Mouse (Mus musculus) cerebellum, postnatal 10 days (tissue): ENCODE results near the gene Slc25a39.
"Not testable (repeated sequence)": the region's sequence is repeated elsewhere in the genome, so short reads cannot be mapped to it uniquely, and the experiment has no call there.

ENCODE experiments used
- DNase-seq, 2 experiments: peaks; one replicate each; pipeline ENCODE4 v3.0.0; 2021; ENCODE audit warnings: mixed read lengths in 2 of 2

The Slc25a39 gene

DNA sequence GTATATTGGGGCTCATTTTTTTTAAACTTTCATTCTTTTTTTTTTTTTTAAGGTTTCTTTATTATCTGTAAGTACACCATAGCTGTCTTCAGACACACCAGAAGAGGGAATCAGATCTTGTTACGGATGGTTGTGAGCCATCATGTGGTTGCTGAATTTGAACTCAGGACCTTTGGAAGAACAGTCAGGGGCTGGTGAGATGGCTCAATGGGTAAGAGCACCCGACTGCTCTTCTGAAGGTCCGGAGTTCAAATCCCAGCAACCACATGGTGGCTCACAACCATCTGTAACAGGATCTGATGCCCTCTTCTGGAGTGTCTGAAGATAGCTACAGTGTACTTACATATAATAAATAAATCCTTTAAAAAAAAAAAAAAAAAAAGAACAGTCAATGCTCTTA, 2.6 kb upstream of the Slc25a39 start:
- DNase-seq, result not testable (repeated sequence)

GRCm38 (mm10) chr11:102409795-102410330, 2.1 kb upstream of the Slc25a39 start:
- DNase-seq, result no peak

DNA sequence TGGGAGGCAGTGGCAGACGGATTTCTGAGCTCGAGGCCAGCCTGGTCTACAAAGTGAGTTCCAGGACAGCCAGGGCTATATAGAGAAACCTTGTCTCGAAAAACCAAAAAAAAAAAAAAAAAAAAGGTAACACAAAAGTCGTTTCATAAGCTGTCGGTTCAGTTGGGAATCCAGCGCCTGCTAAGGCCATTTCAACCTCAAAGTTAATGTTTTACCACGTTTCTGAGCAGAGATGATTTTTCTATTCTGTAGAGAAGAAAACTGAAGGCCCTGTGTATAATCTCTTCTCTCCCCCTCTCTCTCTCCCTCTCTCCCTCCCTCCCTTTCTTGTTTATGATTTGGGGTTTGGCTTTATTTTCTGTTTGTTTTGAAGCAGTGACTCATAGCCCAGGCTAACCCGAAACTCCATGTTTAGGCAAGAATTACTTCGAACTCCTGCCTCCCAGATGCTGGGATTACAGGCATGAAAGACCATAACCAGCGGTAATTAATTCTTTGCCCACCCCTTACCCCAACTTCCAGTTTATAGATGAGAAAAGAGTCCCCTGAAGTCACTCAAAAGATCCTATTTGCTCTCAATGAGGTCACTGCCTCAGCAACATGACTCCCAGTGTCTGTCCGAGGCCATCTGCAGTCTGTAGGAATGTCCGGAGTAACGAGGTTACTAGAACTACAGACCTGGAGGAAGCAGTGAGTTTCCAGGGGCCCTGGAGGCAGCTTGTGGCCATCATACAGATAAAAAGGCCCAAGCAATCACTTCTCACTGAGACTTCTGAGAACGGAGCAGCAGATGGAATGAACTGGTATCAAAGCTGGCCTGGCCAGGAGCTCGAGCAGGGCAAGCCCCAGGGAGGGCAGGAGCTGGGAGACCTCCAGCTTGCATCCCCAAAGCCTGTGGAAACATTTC, 1.4 kb upstream of the Slc25a39 start:
- DNase-seq, result peak in 1 of 2 experiments; percentile 17

- DNase-seq, result peak; percentile 97 to 98
These were observed 664 bp upstream of the Slc25a39 start for GRCm38 (mm10) chr11:102408344-102408876.

DNA sequence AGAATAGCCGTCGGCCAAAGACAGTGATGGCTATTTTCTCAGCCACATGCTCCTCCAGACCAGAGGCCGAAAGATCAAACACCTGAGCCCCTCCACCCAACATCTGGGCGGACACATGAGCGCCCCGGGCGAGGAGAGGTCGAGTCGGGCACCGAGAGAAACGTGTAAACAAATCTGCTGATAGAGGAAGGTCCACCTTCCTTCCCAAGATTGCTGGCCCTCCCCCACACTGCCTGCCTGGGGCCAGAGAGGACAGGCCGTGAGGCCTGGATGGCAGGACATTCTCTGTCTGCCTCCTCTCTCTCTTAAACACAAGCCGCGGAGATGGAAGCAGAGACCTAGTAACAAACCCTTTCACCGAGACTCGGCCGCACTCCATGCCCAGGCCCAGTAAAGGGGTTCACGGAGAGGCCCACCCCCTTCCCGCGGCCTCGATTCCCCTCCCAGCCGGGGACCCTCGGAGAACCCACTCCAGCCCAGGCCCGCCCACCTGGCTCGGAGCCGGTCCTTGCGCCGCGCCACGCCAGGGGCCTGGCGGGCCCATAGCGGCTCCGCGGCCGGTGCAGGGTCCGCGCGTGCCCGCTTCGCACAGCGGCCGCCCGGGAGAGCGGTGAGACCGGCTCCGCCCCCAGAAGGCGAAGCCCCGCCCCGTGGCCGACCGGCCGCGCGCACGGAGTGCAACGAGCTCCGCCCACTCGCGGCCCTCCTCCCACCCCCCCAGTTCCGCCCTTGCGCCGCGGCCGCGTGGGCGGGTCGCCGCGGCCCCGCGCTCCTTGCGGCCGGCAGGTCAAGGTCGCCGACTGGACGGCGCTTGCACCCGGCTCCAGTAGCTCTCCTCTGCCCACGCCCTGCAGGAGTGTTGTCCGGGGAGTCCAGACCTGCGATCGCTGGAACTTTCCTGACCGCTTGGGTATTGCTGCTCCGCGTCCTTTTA, 579 bp downstream of the Slc25a39 start:
- DNase-seq, result peak; percentile 98 to 99

- DNase-seq, result peak in 1 of 2 experiments; percentile 36
These were observed 1.3 kb downstream of the Slc25a39 start for GRCm38 (mm10) chr11:102406401-102406800.

DNA sequence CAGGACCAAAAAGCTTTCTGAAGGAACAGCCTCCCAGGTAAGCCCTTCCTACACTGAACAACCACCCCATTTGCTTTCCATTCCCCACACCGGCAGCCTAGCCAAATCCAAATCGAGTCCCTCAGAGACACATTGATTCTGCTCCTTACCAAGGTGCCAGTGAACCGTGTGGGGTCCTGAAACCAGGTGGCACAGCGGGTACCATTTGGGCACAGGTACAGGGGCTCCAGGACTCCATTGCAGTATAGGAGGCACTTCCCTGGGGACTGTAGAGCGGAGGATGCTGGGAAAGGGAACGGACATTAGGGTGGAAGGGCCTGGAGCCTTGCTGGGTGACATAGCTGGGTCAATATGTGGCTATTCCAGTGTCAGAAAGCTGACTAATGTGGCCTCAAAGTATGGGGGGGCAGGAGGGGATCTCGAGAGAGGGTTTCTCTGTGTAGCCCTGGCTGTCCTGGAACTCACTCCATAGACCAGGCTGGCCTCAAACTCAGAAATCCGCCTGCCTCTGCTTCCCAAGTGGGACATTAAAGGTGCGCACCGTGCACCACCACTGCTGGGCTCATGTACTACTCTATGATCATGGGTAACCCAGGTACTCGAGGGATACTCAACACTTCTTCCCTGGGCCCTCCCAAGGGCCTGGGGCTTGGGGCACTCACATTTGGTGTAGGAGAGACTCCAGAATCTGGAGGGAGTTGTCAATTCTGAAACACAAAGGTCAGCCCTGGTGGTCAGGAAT, 2.0 kb downstream of the Slc25a39 start:
- DNase-seq, result peak in 1 of 2 experiments; percentile 25

DNA sequence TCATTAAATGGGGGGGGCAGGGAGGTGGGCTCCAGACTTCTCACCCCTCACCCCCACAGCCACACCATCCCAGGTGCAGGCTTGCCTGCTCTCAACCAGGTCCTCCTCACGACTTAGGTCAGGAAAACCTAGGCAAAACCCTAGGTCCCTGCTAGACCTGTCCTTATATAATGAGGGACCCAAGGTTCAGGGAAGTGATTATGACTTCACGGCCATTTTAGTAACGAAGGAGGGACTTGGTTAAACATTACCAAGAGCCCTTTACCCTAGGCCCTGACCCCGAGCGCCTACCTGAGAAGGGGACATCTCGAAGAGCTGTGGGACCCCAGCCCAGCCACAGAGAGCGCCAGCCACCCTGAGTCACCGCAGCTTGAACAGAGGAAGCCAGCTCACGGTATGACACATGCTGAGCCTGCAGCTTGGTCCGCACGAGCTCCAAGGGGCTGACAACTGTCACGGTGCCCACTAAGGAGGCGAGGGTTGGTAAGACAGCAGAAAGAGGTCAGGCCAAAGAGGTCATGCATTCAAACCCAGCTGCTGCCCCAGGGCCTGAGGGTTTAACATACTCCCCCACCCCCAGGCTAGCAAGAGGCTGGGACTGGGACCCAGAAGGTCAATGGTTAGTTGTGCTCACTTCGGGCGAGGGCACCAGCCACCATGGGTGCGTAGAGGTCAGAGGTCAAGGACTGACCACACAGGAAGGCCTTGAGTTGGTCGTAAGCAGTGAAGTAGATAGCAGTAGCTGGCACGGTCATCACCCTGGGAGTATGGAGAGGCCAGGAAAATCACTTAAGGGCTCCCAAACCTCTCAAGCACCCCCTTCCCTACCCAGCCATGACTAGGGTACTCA, 3.4 kb downstream of the Slc25a39 start:
- peak in 1 of 2 experiments; percentile 19 for DNase-seq

- no peak for DNase-seq
These were observed 4.1 kb downstream of the Slc25a39 start for GRCm38 (mm10) chr11:102403657-102404056.

GRCm38 (mm10) chr11:102401898-102402500, 5.7 kb downstream of the Slc25a39 start:
- DNase-seq, result peak; percentile 39 to 42

DNA sequence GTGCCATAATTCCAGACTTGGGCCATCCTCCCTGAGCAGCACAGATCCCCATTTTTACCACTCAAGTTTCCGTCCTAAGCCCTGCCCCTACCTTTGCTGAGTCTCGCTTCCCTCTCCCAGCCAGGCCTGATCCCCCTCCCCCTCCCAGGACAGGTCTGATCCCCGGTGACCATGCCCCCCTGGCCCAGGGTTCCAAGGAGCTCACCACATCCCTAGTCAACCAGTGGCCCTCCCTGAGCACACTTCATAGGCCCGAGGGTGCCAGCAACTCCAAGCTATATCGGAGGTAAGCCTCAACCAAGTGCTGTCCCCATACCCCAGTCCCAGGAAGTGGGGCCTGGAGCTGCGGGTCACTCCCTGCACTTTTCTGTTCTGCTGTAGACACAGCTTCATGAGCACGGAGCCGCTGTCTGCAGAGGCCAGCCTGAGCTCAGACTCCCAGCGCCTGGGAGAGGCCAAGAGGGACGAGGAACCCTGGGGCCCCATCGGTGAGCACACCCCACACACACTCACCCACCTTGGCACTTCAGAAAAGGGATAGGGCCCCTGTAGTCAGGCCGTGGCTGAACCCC, 7.1 kb downstream of the Slc25a39 start:
- peak; percentile 31 to 34 for DNase-seq

DNA sequence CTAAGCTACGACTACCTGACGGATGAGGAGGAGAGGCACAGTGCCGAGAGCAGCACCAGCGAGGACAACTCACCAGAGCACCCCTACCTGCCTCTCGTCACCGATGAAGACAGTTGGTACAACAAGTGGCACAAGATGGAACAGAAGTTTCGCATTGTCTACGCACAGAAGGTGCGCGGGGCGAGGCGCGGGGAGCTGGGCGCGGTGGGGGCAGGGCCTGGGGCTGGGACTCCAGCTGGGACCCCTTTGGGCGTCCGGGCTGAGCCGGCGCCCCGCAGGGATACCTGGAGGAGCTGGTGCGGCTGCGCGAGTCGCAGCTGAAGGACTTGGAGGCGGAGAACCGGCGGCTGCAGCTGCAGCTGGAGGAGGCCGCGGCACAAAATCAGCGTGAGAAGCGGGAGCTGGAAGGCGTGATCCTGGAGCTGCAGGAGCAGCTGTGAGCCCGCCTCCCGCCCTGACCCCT, 8.1 kb downstream of the Slc25a39 start:
- peak; percentile 39 to 46 for DNase-seq

- peak; percentile 37 to 39 for DNase-seq
These were observed 8.6 kb downstream of the Slc25a39 start for GRCm38 (mm10) chr11:102399107-102399506.

- peak; percentile 78 to 88 for DNase-seq
These were observed 9.5 kb downstream of the Slc25a39 start for GRCm38 (mm10) chr11:102398007-102398825.

- peak; percentile 57 for DNase-seq
These were observed 11.0 kb downstream of the Slc25a39 start for GRCm38 (mm10) chr11:102396671-102397141.

DNA sequence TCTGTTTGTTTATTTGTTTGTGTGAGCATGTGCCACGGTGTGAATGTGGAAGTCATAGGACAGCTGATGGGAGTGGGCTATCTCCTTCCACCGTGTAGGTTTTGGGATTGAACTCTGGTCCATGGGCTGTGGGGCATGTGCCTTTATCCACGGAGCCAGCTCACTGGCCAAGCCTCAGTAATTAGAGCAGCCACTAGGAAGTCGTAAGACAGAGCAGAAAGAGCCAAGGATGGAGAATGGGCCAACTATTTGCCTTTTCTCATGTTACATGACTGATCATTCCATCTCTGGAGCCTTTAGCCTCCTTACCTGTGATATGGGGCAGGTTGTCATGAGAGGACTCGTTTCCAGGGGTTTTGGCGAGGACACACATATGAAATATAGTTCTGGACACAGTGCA, 11.5 kb downstream of the Slc25a39 start:
- peak; percentile 34 to 46 for DNase-seq

- DNase-seq, result peak; percentile 74
These were observed 12.5 kb downstream of the Slc25a39 start for GRCm38 (mm10) chr11:102395250-102395649.

GRCm38 (mm10) chr11:102394421-102395124, 13.2 kb downstream of the Slc25a39 start:
- DNase-seq, result peak; percentile 65 to 68
